Mouse (Mus musculus) liver, embryonic 14.5 days (tissue): ENCODE results near the gene Selenoh.

Experiments used
- CTCF ChIP-seq: IDR thresholded peaks from 2 replicates; pipeline ENCODE4 v1.5.1; 2016; ENCODE audit warnings: antibody characterized with exemption, low read depth, control low read depth
- EP300 ChIP-seq: IDR thresholded peaks from 2 replicates; pipeline ENCODE4 v1.6.1; 2016; ENCODE audit warnings: antibody characterized with exemption, low read depth

DNA sequence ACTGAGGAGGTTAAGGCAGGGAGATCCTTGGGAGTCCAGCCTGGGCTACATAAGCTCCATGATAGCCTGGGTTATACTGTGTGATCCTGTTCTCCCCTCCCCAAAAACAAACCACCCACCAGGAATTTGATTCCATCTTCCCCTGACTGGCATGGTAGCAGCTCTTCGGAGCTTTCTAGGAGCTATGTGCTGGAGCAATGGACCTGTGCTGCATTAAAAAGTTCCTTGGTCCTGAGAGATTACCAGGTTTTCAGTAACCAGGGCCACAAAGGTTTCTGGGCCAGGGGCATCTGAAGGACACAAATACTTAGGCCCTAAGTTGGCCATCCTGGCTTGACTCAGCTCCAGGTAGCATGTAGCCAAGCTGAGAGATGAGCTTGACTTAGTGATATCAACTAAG, 38.6 kb downstream of the Selenoh start:
- TF ChIP-seq CTCF (no peak), EP300 (no peak)
